Mouse (Mus musculus) thymus, postnatal 4 days (tissue): ENCODE measurements around the gene G430095P16Rik.
A peak's percentile ranks its signal among the peaks of the same experiment; 100 is the strongest.

Experiments
- DNase-seq: peaks from one replicate; pipeline ENCODE4 v3.0.0; 2021

G430095P16Rik gene

DNA sequence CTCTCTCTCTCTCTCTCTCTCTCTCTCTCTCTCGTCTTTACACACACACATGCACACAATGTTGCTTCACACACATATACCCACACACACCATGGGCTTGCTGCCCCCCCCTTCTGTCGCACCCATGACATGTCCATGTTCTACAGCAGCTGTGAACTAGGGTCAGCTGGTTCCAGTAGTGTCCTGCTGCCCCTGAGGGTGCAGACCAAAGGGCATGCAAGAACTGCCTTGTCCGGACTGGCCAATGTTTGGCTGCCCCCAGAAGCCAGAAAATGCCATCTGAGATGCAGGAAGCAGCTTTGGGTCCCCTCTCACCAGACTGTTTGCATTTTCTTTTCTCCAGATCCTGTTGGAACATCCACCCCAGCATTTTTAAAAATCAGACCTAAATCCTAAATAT lies 49.8 kb downstream of the G430095P16Rik start:
- DNase-seq: no peak

GRCm38 (mm10) chr8:84773304-84773703 lies 50.5 kb downstream of the G430095P16Rik start:
- DNase-seq: no peak

GRCm38 (mm10) chr8:84773833-84774232 lies 51.0 kb downstream of the G430095P16Rik start:
- peak; percentile 23 for DNase-seq

DNA sequence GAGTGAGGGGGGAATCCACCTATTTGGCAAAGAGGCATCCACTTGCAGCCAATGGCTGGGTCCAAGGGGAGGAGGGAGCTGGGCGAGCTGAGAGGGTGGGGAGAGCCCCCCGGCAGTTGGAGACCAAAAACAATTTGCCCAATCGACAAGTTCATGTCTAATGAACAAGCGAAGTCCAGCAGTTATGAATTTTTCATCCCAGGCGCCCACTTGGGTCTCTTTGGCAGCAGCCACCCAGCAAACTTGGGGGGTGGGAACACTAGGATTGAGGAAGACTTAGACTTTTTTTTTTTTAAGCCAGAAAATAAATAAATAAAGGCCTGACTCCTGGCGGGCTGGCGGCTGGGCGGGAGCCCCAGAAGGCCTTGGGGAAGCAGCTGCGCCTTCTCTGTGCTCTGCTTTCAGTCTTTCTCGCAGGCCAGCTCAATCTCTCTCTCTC lies 51.7 kb downstream of the G430095P16Rik start:
- no peak for DNase-seq

- no peak for DNase-seq
Observed at GRCm38 (mm10) chr8:84775105-84775591, 52.3 kb downstream of the G430095P16Rik start.

GRCm38 (mm10) chr8:84775621-84776113 lies 52.9 kb downstream of the G430095P16Rik start:
- DNase-seq: no peak
